Mouse (Mus musculus) neural tube, embryonic 13.5 days (tissue): ENCODE measurements around the gene Hist1h4i. TPM values are rescaled to one million over a fixed set of nuclear protein-coding genes. Genes with fewer than 3 reads are reported as not detected.
A peak's percentile ranks its signal among the peaks of the same experiment; 100 is the strongest.

Source experiments
- ATAC-seq: fragments of 200-750 bp; cut with Nextera tagmentation; 2 replicates; pipeline ENCODE4 v1.8.0; 2017; ENCODE audit warnings: low read depth, mild to moderate bottlenecking, moderate TSS enrichment, moderate library complexity
- H3K27ac ChIP-seq: fragments of 300-500 bp; sonication (generic); replicated peaks from 2 replicates; pipeline ENCODE4 v1.5.1; 2015; ENCODE audit warnings: moderate library complexity, mild to moderate bottlenecking, inconsistent platforms
- H3K27me3 ChIP-seq: fragments of 300-500 bp; sonication (generic); 2 replicates; pipeline ENCODE4 v1.6.1; 2015; ENCODE audit warnings: mild to moderate bottlenecking, inconsistent platforms
- H3K36me3 ChIP-seq: fragments of 300-500 bp; sonication (generic); 2 replicates; pipeline ENCODE4 v1.6.1; 2015; ENCODE audit warnings: mild to moderate bottlenecking, inconsistent platforms
- H3K4me1 ChIP-seq: fragments of 300-500 bp; sonication (generic); replicated peaks from 2 replicates; pipeline ENCODE4 v1.6.1; 2015; ENCODE audit warnings: inconsistent platforms
- H3K4me2 ChIP-seq: fragments of 300-500 bp; sonication (generic); 2 replicates; pipeline ENCODE4 v1.6.1; 2015; ENCODE audit warnings: inconsistent platforms, mild to moderate bottlenecking, moderate library complexity
- H3K4me3 ChIP-seq: fragments of 300-500 bp; sonication (generic); 2 replicates; pipeline ENCODE4 v1.5.1; 2015; ENCODE audit warnings: mild to moderate bottlenecking, inconsistent platforms
- H3K9ac ChIP-seq: fragments of 300-500 bp; sonication (generic); 2 replicates; pipeline ENCODE4 v1.6.1; 2015; ENCODE audit warnings: moderate library complexity, mild to moderate bottlenecking, inconsistent platforms
- H3K9me3 ChIP-seq: fragments of 300-500 bp; sonication (generic); 2 replicates; pipeline ENCODE4 v1.6.1; 2016; ENCODE audit warnings: inconsistent platforms
- WGBS: fragments of 180-500 bp; shearing (Covaris S2); methylation state at CpG from one replicate; pipeline ENCODE4 v1.1.7; 2015; 5-methylcytosine and 5-hydroxymethylcytosine counted together
- polyA plus RNA-seq: library from polyadenylated mRNA; unstranded; fragments of >200 nt; fragmentation: Nextera tagmentation; extraction: Ambion mirVana; gene quantifications from 2 replicates; pipeline ENCODE4 v1.2.1, GENCODE M21; 2015

Hist1h4i gene
- polyA plus RNA-seq, 1 experiment from 2014 or later = 10.1 TPM

- under 1% methylated on average over 44 of the region's 44 CpGs for WGBS
- Histone ChIP-seq H3K27ac (no peak overlapping the region), H3K4me3 (peak overlapping the region; percentile 40), H3K4me2 (peak overlapping the region; percentile 66), H3K36me3 (no peaks in the 10 kb centered on the region), H3K9me3 (peaks cover 4% of the 10 kb centered on the region; the same call in 1 of the 2 replicates), H3K27me3 (peaks cover 79% of the 10 kb centered on the region), H3K4me1 (peaks cover 20% of the 10 kb centered on the region), H3K9ac (peak overlapping the region; percentile 23; the same call in 1 of the 2 replicates)
- ATAC-seq = no peak
Measured at GRCm38 (mm10) chr13:22019934-22020835, 21.0 kb downstream of the Hist1h4i start.

GRCm38 (mm10) chr13:22015479-22016450, 25.4 kb downstream of the Hist1h4i start:
- Histone ChIP-seq H3K4me2 (no peak overlapping the region), H3K4me1 (peaks cover 11% of the 10 kb centered on the region), H3K27me3 (peaks cover 93% of the 10 kb centered on the region), H3K4me3 (0 out of 2 replicates have a peak overlapping the region, but pooled peaks have one; percentile 8), H3K27ac (no peak overlapping the region), H3K9me3 (peaks cover 5% of the 10 kb centered on the region; the same call in 1 of the 2 replicates), H3K9ac (no peak overlapping the region), H3K36me3 (no peaks in the 10 kb centered on the region)
- 15% methylated on average over 27 of the region's 27 CpGs for WGBS
- ATAC-seq = no peak

GRCm38 (mm10) chr13:22014411-22014845, 26.7 kb downstream of the Hist1h4i start:
- Histone ChIP-seq H3K4me3 (no peak overlapping the region), H3K27ac (no peak overlapping the region), H3K4me2 (peak overlapping the region; percentile 11), H3K27me3 (peaks cover 94% of the 10 kb centered on the region), H3K9me3 (peaks cover 5% of the 10 kb centered on the region; the same call in 1 of the 2 replicates), H3K9ac (no peak overlapping the region), H3K4me1 (no peaks in the 10 kb centered on the region; the same call in 1 of the 2 replicates), H3K36me3 (no peaks in the 10 kb centered on the region)
- WGBS = 9% methylated on average over 17 of the region's 17 CpGs
- no peak for ATAC-seq

GRCm38 (mm10) chr13:22013716-22014115, 27.4 kb downstream of the Hist1h4i start:
- H3K9ac ChIP-seq = no peak overlapping the region
- ATAC-seq = no peak
- H3K36me3 ChIP-seq = no peaks in the 10 kb centered on the region
- no peak overlapping the region for H3K27ac ChIP-seq
- H3K27me3 ChIP-seq = peaks cover 94% of the 10 kb centered on the region
- H3K4me3 ChIP-seq = no peak overlapping the region
- 20% methylated on average over 13 of the region's 13 CpGs for WGBS
- peaks cover 5% of the 10 kb centered on the region; the same call in 1 of the 2 replicates for H3K9me3 ChIP-seq
- H3K4me2 ChIP-seq = no peak overlapping the region
- no peaks in the 10 kb centered on the region; the same call in 1 of the 2 replicates for H3K4me1 ChIP-seq

GRCm38 (mm10) chr13:22009642-22010041, 31.5 kb downstream of the Hist1h4i start, which contains the start of gene Prss16:
TSS of gene Prss16 (minus strand) at chr13:22009742.
- 39% methylated on average over 7 of the region's 7 CpGs for WGBS
- no peak for ATAC-seq

GRCm38 (mm10) chr13:22008707-22009106, 32.5 kb downstream of the Hist1h4i start:
- ATAC-seq = no peak
- no peak overlapping the region for H3K4me3 ChIP-seq
- 72% methylated on average over 3 of the region's 3 CpGs for WGBS
- H3K27me3 ChIP-seq = peaks cover 95% of the 10 kb centered on the region
- H3K36me3 ChIP-seq = no peaks in the 10 kb centered on the region
- no peak overlapping the region for H3K9ac ChIP-seq
- no peak overlapping the region for H3K27ac ChIP-seq
- peaks cover 16% of the 10 kb centered on the region for H3K4me1 ChIP-seq
- H3K9me3 ChIP-seq = no peaks in the 10 kb centered on the region
- H3K4me2 ChIP-seq = no peak overlapping the region

More at GRCm38 (mm10) chr13:22009642-22010041, 31.5 kb downstream of the Hist1h4i start, which contains the start of gene Prss16:
- Histone ChIP-seq H3K9me3 (no peaks in the 10 kb centered on the region), H3K4me3 (no peak within 1 kb of the TSS), H3K36me3 (no peaks in the 10 kb centered on the region), H3K4me1 (peaks cover 16% of the 10 kb centered on the region), H3K27ac (no peak within 1 kb of the TSS), H3K9ac (no peak within 1 kb of the TSS), H3K27me3 (peaks cover 95% of the 10 kb centered on the region), H3K4me2 (no peak within 1 kb of the TSS)

- Histone ChIP-seq H3K36me3 (no peaks in the 10 kb centered on the region), H3K9ac (no peak overlapping the region), H3K4me2 (no peak overlapping the region), H3K9me3 (no peaks in the 10 kb centered on the region), H3K27me3 (peaks cover 97% of the 10 kb centered on the region), H3K4me3 (no peak overlapping the region), H3K27ac (no peak overlapping the region), H3K4me1 (peaks cover 16% of the 10 kb centered on the region)
- no peak for ATAC-seq
- 38% methylated on average over 7 of the region's 7 CpGs for WGBS
Measured at GRCm38 (mm10) chr13:22007872-22008271, 33.3 kb downstream of the Hist1h4i start.

- H3K4me2 ChIP-seq = peak overlapping the region; percentile 73
- H3K4me3 ChIP-seq = peak overlapping the region; percentile 44
- no peaks in the 10 kb centered on the region for H3K9me3 ChIP-seq
- no peak for ATAC-seq
- H3K36me3 ChIP-seq = no peaks in the 10 kb centered on the region
- no peak overlapping the region for H3K27ac ChIP-seq
- H3K27me3 ChIP-seq = peaks cover 97% of the 10 kb centered on the region
- H3K9ac ChIP-seq = no peak overlapping the region
- H3K4me1 ChIP-seq = peaks cover 16% of the 10 kb centered on the region
- WGBS = 3% methylated on average over 18 of the region's 18 CpGs
Measured at GRCm38 (mm10) chr13:22007121-22007510, 34.0 kb downstream of the Hist1h4i start.

GRCm38 (mm10) chr13:22006334-22007120, 34.6 kb downstream of the Hist1h4i start:
- Histone ChIP-seq H3K9ac (peak overlapping the region; percentile 49; the same call in 1 of the 2 replicates), H3K36me3 (no peaks in the 10 kb centered on the region), H3K9me3 (no peaks in the 10 kb centered on the region), H3K27ac (no peak overlapping the region), H3K4me1 (peaks cover 16% of the 10 kb centered on the region), H3K4me2 (peak overlapping the region; percentile 73), H3K4me3 (peak overlapping the region; percentile 44), H3K27me3 (peaks cover 99% of the 10 kb centered on the region)
- peak; percentile 60 for ATAC-seq
- 0% methylated on average over 38 of the region's 38 CpGs for WGBS

GRCm38 (mm10) chr13:22005605-22006333, 35.4 kb downstream of the Hist1h4i start:
- peak overlapping the region; percentile 49; the same call in 1 of the 2 replicates for H3K9ac ChIP-seq
- H3K27ac ChIP-seq = no peak overlapping the region
- no peaks in the 10 kb centered on the region for H3K36me3 ChIP-seq
- H3K27me3 ChIP-seq = peaks cover 100% of the 10 kb centered on the region
- peak; percentile 62 for ATAC-seq
- H3K4me2 ChIP-seq = peak overlapping the region; percentile 73
- peaks cover 16% of the 10 kb centered on the region for H3K4me1 ChIP-seq
- H3K9me3 ChIP-seq = no peaks in the 10 kb centered on the region
- H3K4me3 ChIP-seq = peak overlapping the region; percentile 44
- WGBS = under 1% methylated on average over 45 of the region's 45 CpGs
